Mouse (Mus musculus): ENCODE measurements around the gene Bmp8b. TPM values are rescaled to one million over a fixed set of nuclear protein-coding genes. Genes with fewer than 3 reads are reported as not detected.
"Not testable (repeated sequence)": the region's sequence is repeated elsewhere in the genome, so short reads cannot be mapped to it uniquely, and the experiment has no call there.

The Bmp8b gene
- total RNA-seq, 2 experiments from 2014 or later, result not detected

- not testable (repeated sequence) for DNase-seq
Observed at GRCm38 (mm10) chr4:123111275-123111983, 6.5 kb downstream of the Bmp8b start.

- DNase-seq, result no peak
Observed at GRCm38 (mm10) chr4:123112216-123112764, 7.3 kb downstream of the Bmp8b start.

GRCm38 (mm10) chr4:123114651-123115050 is 9.7 kb downstream of the Bmp8b start:
- not testable (repeated sequence) for DNase-seq

- DNase-seq, result no peak
Observed at GRCm38 (mm10) chr4:123116011-123116410, 11.0 kb downstream of the Bmp8b start, which contains the start of gene Oxct2b. Gene Oxct2b, plus strand, starts transcription at chr4:123116266.

GRCm38 (mm10) chr4:123116640-123117039 is 11.7 kb downstream of the Bmp8b start:
- not testable (repeated sequence) for DNase-seq

GRCm38 (mm10) chr4:123121286-123121685 is 16.3 kb downstream of the Bmp8b start:
- DNase-seq, result peak in 1 of 2 experiments; percentile 31

GRCm38 (mm10) chr4:123126626-123127025 is 21.7 kb downstream of the Bmp8b start:
- DNase-seq, result no peak

GRCm38 (mm10) chr4:123127051-123127450 is 22.1 kb downstream of the Bmp8b start:
- no peak for DNase-seq

GRCm38 (mm10) chr4:123137551-123137950 is 32.6 kb downstream of the Bmp8b start:
- no peak for DNase-seq

- DNase-seq, result peak; percentile 86 to 92
Observed at GRCm38 (mm10) chr4:123139513-123140154, 34.7 kb downstream of the Bmp8b start, which contains the start of gene Ppie. Gene Ppie, minus strand, starts transcription at chr4:123139951.

- no peak for DNase-seq
Observed at GRCm38 (mm10) chr4:123147446-123148150, 42.6 kb downstream of the Bmp8b start.

GRCm38 (mm10) chr4:123152003-123152402 is 47.0 kb downstream of the Bmp8b start:
- no peak for DNase-seq

GRCm38 (mm10) chr4:123152976-123153375 is 48.0 kb downstream of the Bmp8b start:
- no peak for DNase-seq

GRCm38 (mm10) chr4:123155004-123155403 is 50.0 kb downstream of the Bmp8b start:
- peak in 1 of 2 experiments; percentile 40 for DNase-seq

GRCm38 (mm10) chr4:123155427-123155826 is 50.5 kb downstream of the Bmp8b start:
- no peak for DNase-seq

GRCm38 (mm10) chr4:123155840-123156239 is 50.9 kb downstream of the Bmp8b start:
- no peak for DNase-seq

- no peak for DNase-seq
Observed at GRCm38 (mm10) chr4:123160571-123160970, 55.6 kb downstream of the Bmp8b start.

GRCm38 (mm10) chr4:123161251-123161650 is 56.3 kb downstream of the Bmp8b start:
- not testable (repeated sequence) for DNase-seq

GRCm38 (mm10) chr4:123162305-123162917 is 57.4 kb downstream of the Bmp8b start:
- no peak for DNase-seq

GRCm38 (mm10) chr4:123164157-123164556 is 59.2 kb downstream of the Bmp8b start:
- peak; percentile 21 to 24 for DNase-seq

GRCm38 (mm10) chr4:123171811-123172210 is 66.8 kb downstream of the Bmp8b start:
- DNase-seq, result peak; percentile 52 to 63
